Mouse (Mus musculus): Measurements from ENCODE around the gene Mgst3. TPM values are rescaled to one million over a fixed set of nuclear protein-coding genes. Genes with fewer than 3 reads are reported as not detected.

Gene Mgst3
- total RNA-seq, 2 experiments from 2014 or later = 29.3 to 31.7 TPM

Small RNA genes within 50 kb of the gene (microRNA-seq; reads per million reads assigned to microRNA genes)
- not detected for gene Gm25911

Other genes starting within 250 kb of the Mgst3 start
- gene Uck2, start 108.5 kb downstream of the Mgst3 start, total RNA-seq (2021) = 10 to 100 TPM; 26.9 to 29.9 TPM
- gene Tmco1, start 85.5 kb downstream of the Mgst3 start, total RNA-seq (2021) = 10 to 100 TPM; 45.2 to 50.6 TPM
- gene Aldh9a1, start 43.9 kb downstream of the Mgst3 start, total RNA-seq (2021) = 10 to 100 TPM; 11.0 to 16.8 TPM
- gene Lrrc52, start 72.9 kb upstream of the Mgst3 start, total RNA-seq (2021) = under 1 TPM; 0.25 to 0.31 TPM
- 10 to 100 TPM; 35.8 to 38.0 TPM for gene Rxrg, start 204.5 kb upstream of the Mgst3 start, total RNA-seq (2021)